Mouse (Mus musculus) cortical plate, adult 2 months (tissue): Measurements from ENCODE around the gene D230025D16Rik.

Experiments
- CTCF ChIP-seq: fragments of 200-500 bp; IDR thresholded peaks from 2 replicates; pipeline ENCODE4 v1.5.1; 2011; ENCODE audit warnings: mild to moderate bottlenecking, control low read depth, low read length; ENCODE audit not compliant: insufficient read depth; ENCODE audit errors: extremely low read depth
- POLR2A ChIP-seq: fragments of 200-500 bp; IDR thresholded peaks from 2 replicates; pipeline ENCODE4 v1.6.1; 2011; ENCODE audit warnings: mild to moderate bottlenecking, low read length, control low read depth; ENCODE audit not compliant: insufficient read depth; ENCODE audit errors: extremely low read depth

- TF ChIP-seq CTCF (no peak), POLR2A (no peak)
These were observed 30.0 kb downstream of the D230025D16Rik start, which contains the start of gene B3gnt9 for GRCm38 (mm10) chr8:105254966-105255350.
